Mouse (Mus musculus) limb, embryonic 14.5 days (tissue): Measurements from ENCODE around the gene Klhl8. TPM values are rescaled to one million over a fixed set of nuclear protein-coding genes. Genes with fewer than 3 reads are reported as not detected.

ENCODE experiments used
- ATAC-seq: fragments of 200-750 bp; cut with Nextera tagmentation; 2 replicates; pipeline ENCODE4 v1.8.0; 2017; ENCODE audit warnings: low read depth, moderate number of reproducible peaks, moderate TSS enrichment; ENCODE audit not compliant: low FRiP score
- DNase-seq: peaks from one replicate; pipeline ENCODE4 v3.0.0-alpha.2; 2015; ENCODE audit warnings: low spot score
- H3K27ac ChIP-seq: fragments of 300-500 bp; sonication (generic); replicated peaks from 2 replicates; pipeline ENCODE4 v1.5.1; 2014; ENCODE audit warnings: low read depth, mild to moderate bottlenecking, low read length, moderate library complexity, mixed read lengths
- H3K27me3 ChIP-seq: fragments of 300-500 bp; sonication (generic); 2 replicates; pipeline ENCODE4 v1.6.1; 2014; ENCODE audit warnings: low read length, mixed read lengths; ENCODE audit not compliant: control insufficient read depth, insufficient read depth
- H3K36me3 ChIP-seq: fragments of 300-500 bp; sonication (generic); 2 replicates; pipeline ENCODE4 v1.6.1; 2014; ENCODE audit warnings: mild to moderate bottlenecking, low read length, moderate library complexity, mixed read lengths; ENCODE audit not compliant: control insufficient read depth, insufficient read depth
- H3K4me1 ChIP-seq: fragments of 300-500 bp; sonication (generic); 2 replicates; pipeline ENCODE4 v1.6.1; 2014; ENCODE audit warnings: antibody characterized with exemption, low read length, mixed read lengths; ENCODE audit not compliant: control insufficient read depth, insufficient read depth
- H3K4me2 ChIP-seq: fragments of 300-500 bp; sonication (generic); replicated peaks from 2 replicates; pipeline ENCODE4 v1.6.1; 2014; ENCODE audit warnings: low read depth, mild to moderate bottlenecking, low read length, moderate library complexity; ENCODE audit not compliant: severe bottlenecking
- H3K4me3 ChIP-seq: fragments of 300-500 bp; sonication (generic); replicated peaks from 2 replicates; pipeline ENCODE4 v1.5.1; 2014; ENCODE audit warnings: low read length
- H3K9ac ChIP-seq: fragments of 300-500 bp; sonication (generic); 2 replicates; pipeline ENCODE4 v1.6.1; 2014; ENCODE audit warnings: mild to moderate bottlenecking, low read depth, low read length, moderate library complexity; ENCODE audit not compliant: severe bottlenecking
- H3K9me3 ChIP-seq: fragments of 300-500 bp; sonication (generic); 2 replicates; pipeline ENCODE4 v1.6.1; 2016; ENCODE audit warnings: low read length; ENCODE audit not compliant: control insufficient read depth
- POLR2A ChIP-seq: fragments of 200-500 bp; IDR thresholded peaks from 2 replicates; pipeline ENCODE4 v1.8.0; 2012; ENCODE audit warnings: inconsistent platforms, mild to moderate bottlenecking, moderate library complexity, borderline replicate concordance; ENCODE audit not compliant: insufficient read depth, insufficient read length; ENCODE audit errors: extremely low read depth
- WGBS: fragments of 180-500 bp; shearing (Covaris S2); extraction: QIAGEN DNeasy Blood & Tissue Kit; methylation state at CpG from one replicate; pipeline ENCODE4 v1.1.7; 2014; 5-methylcytosine and 5-hydroxymethylcytosine counted together
- polyA plus RNA-seq, 2 experiments: library from polyadenylated mRNA; depleted of rRNA in 1 of 2; stranded (reverse) in 1 of 2; unstranded in 1 of 2; fragments of >200 nt; fragmentation: Nextera tagmentation in 1 of 2; extraction: Ambion mirVana in 1 of 2; gene quantifications; 2 replicates each; pipeline versions ENCODE4 v1.2.1 to v1.2.3; 2012 to 2014

Klhl8 gene
- polyA plus RNA-seq, 2 experiments: 11.7 to 14.8 TPM

GRCm38 (mm10) chr5:103914335-103915226 lies 3.5 kb upstream of the Klhl8 start:
- Histone ChIP-seq H3K9me3 (no peaks in the 10 kb centered on the region), H3K4me1 (no peaks in the 10 kb centered on the region), H3K36me3 (no peaks in the 10 kb centered on the region), H3K27me3 (no peaks in the 10 kb centered on the region), H3K4me2 (no peak overlapping the region), H3K27ac (no peak overlapping the region), H3K9ac (no peak overlapping the region), H3K4me3 (no peak overlapping the region)
- TF ChIP-seq POLR2A: no peak
- WGBS: 69% methylated on average over 11 of the region's 11 CpGs
- ATAC-seq (no peak), DNase-seq (no peak)

- no peaks in the 10 kb centered on the region for H3K36me3 ChIP-seq
- H3K27me3 ChIP-seq: no peaks in the 10 kb centered on the region
- no peak overlapping the region for H3K4me2 ChIP-seq
- no peaks in the 10 kb centered on the region for H3K4me1 ChIP-seq
- H3K27ac ChIP-seq: no peak overlapping the region
- TF ChIP-seq POLR2A: no peak
- no peak overlapping the region for H3K9ac ChIP-seq
- H3K9me3 ChIP-seq: no peaks in the 10 kb centered on the region
- H3K4me3 ChIP-seq: no peak overlapping the region
- no peak for ATAC-seq
- WGBS: 68% methylated on average over 4 of the region's 4 CpGs
- DNase-seq: no peak
Observed at GRCm38 (mm10) chr5:103913150-103913549, 2.1 kb upstream of the Klhl8 start.

- 81% methylated on average over 5 of the region's 5 CpGs for WGBS
- no peak for ATAC-seq
- H3K9me3 ChIP-seq: no peaks in the 10 kb centered on the region
- no peak for TF ChIP-seq POLR2A
- no peaks in the 10 kb centered on the region for H3K4me1 ChIP-seq
- H3K36me3 ChIP-seq: no peaks in the 10 kb centered on the region
- no peak overlapping the region for H3K4me3 ChIP-seq
- no peak overlapping the region for H3K27ac ChIP-seq
- no peaks in the 10 kb centered on the region for H3K27me3 ChIP-seq
- no peak overlapping the region; the same call in 1 of the 2 replicates for H3K4me2 ChIP-seq
- no peak overlapping the region for H3K9ac ChIP-seq
- DNase-seq: no peak
Observed at GRCm38 (mm10) chr5:103911555-103911954, 496 bp upstream of the Klhl8 start.

GRCm38 (mm10) chr5:103910156-103910555 lies 903 bp downstream of the Klhl8 start:
- DNase-seq: no peak

GRCm38 (mm10) chr5:103909466-103909865 lies 1.6 kb downstream of the Klhl8 start:
- H3K4me3 ChIP-seq: no peak overlapping the region
- WGBS: 67% methylated on average over 3 of the region's 3 CpGs
- no peaks in the 10 kb centered on the region for H3K27me3 ChIP-seq
- DNase-seq: no peak
- H3K27ac ChIP-seq: no peak overlapping the region
- ATAC-seq: no peak
- no peak for TF ChIP-seq POLR2A
- H3K4me1 ChIP-seq: no peaks in the 10 kb centered on the region
- H3K4me2 ChIP-seq: no peak overlapping the region
- H3K9me3 ChIP-seq: no peaks in the 10 kb centered on the region
- no peak overlapping the region for H3K9ac ChIP-seq
- H3K36me3 ChIP-seq: no peaks in the 10 kb centered on the region

More at GRCm38 (mm10) chr5:103910156-103910555, 903 bp downstream of the Klhl8 start:
- no peaks in the 10 kb centered on the region for H3K9me3 ChIP-seq
- no peaks in the 10 kb centered on the region for H3K4me1 ChIP-seq
- H3K9ac ChIP-seq: peak overlapping the region; percentile 85; the same call in 1 of the 2 replicates
- 11% methylated on average over 8 of the region's 9 CpGs for WGBS
- ATAC-seq: no peak
- no peaks in the 10 kb centered on the region for H3K36me3 ChIP-seq
- no peak overlapping the region for H3K27ac ChIP-seq
- no peaks in the 10 kb centered on the region for H3K27me3 ChIP-seq
- no peak for TF ChIP-seq POLR2A
- peak overlapping the region; percentile 73 for H3K4me2 ChIP-seq
- H3K4me3 ChIP-seq: peak overlapping the region; percentile 68

- no peak for ATAC-seq
- Histone ChIP-seq H3K4me1 (no peaks in the 10 kb centered on the region), H3K9me3 (no peaks in the 10 kb centered on the region), H3K36me3 (no peaks in the 10 kb centered on the region), H3K27ac (no peak overlapping the region), H3K4me3 (no peak overlapping the region), H3K27me3 (no peaks in the 10 kb centered on the region), H3K9ac (no peak overlapping the region), H3K4me2 (no peak overlapping the region)
- WGBS: 28% methylated on average over 7 of the region's 7 CpGs
- TF ChIP-seq POLR2A: no peak
- DNase-seq: no peak
Observed at GRCm38 (mm10) chr5:103908851-103909250, 2.2 kb downstream of the Klhl8 start.
